Mouse (Mus musculus): ENCODE results near the gene Wfikkn1.

- TF ChIP-seq TBP (IDR thresholded peaks at IDR 0.05; ENCODE audit: low read depth, low read length): no peak
- no peak for TF ChIP-seq NRF1 (IDR thresholded peaks at IDR 0.05; ENCODE audit: insufficient read depth, low read depth, low read length, poor library complexity, severe bottlenecking)
- no peak for TF ChIP-seq POLR2A (IDR thresholded peaks at IDR 0.05; ENCODE audit: control insufficient read depth in 1 of 2, insufficient read depth in 1 of 2, low read depth in 1 of 2, low read length in 2 of 2, poor library complexity in 1 of 2)
- TF ChIP-seq CTCF (IDR thresholded peaks at IDR 0.05 in 2 of 3, conservative IDR thresholded peaks at IDR 0.05 in 1 of 3; ENCODE audit: control insufficient read depth in 1 of 3, insufficient read depth in 1 of 3, low read depth in 2 of 3, low read length in 3 of 3, poor library complexity in 1 of 3, severe bottlenecking in 1 of 3): no peak
- TF ChIP-seq BHLHE40 (IDR thresholded peaks at IDR 0.05; ENCODE audit: borderline replicate concordance, low read depth, low read length): no peak
- no peak for TF ChIP-seq EP300 (IDR thresholded peaks at IDR 0.05; ENCODE audit: low read depth in 1 of 2, low read length in 2 of 2)
- TF ChIP-seq USF1 (IDR thresholded peaks at IDR 0.05; ENCODE audit: low read depth, low read length): no peak
Measured at GRCm38 (mm10) chr17:25833961-25834594, 46.6 kb downstream of the Wfikkn1 start.
